Mouse (Mus musculus) hindbrain, postnatal 0 days (tissue): Measurements from ENCODE around the gene Sik3. TPM values are rescaled to one million over a fixed set of nuclear protein-coding genes. Genes with fewer than 3 reads are reported as not detected.
A peak's percentile ranks its signal among the peaks of the same experiment; 100 is the strongest.

Source experiments
- ATAC-seq: fragments of 200-750 bp; cut with Nextera tagmentation; 2 replicates; pipeline ENCODE4 v1.8.0; 2017; ENCODE audit warnings: mild to moderate bottlenecking, moderate TSS enrichment, moderate library complexity
- DNase-seq: peaks from one replicate; pipeline ENCODE4 v3.0.0-alpha.2; 2015; ENCODE audit warnings: low spot score
- H3K27ac ChIP-seq: fragments of 300-500 bp; sonication (generic); 2 replicates; pipeline ENCODE4 v1.5.1; 2014; ENCODE audit warnings: mild to moderate bottlenecking
- H3K27me3 ChIP-seq: fragments of 300-500 bp; sonication (generic); 2 replicates; pipeline ENCODE4 v1.6.1; 2014; ENCODE audit warnings: low read length, mixed read lengths; ENCODE audit not compliant: insufficient read depth
- H3K36me3 ChIP-seq: fragments of 300-500 bp; sonication (generic); 2 replicates; pipeline ENCODE4 v1.6.1; 2014; ENCODE audit warnings: low read length, mixed read lengths; ENCODE audit not compliant: insufficient read depth
- H3K4me1 ChIP-seq: fragments of 300-500 bp; sonication (generic); 2 replicates; pipeline ENCODE4 v1.6.1; 2014; ENCODE audit warnings: antibody characterized with exemption, low read length, mixed read lengths; ENCODE audit not compliant: insufficient read depth
- H3K4me2 ChIP-seq: fragments of 300-500 bp; sonication (generic); 2 replicates; pipeline ENCODE4 v1.6.1; 2014; ENCODE audit warnings: low read depth, mild to moderate bottlenecking, low read length, moderate library complexity, mixed read lengths
- H3K4me3 ChIP-seq: fragments of 300-500 bp; sonication (generic); 2 replicates; pipeline ENCODE4 v1.5.1; 2014; ENCODE audit warnings: low read length
- H3K9ac ChIP-seq: fragments of 300-500 bp; sonication (generic); replicated peaks from 2 replicates; pipeline ENCODE4 v1.6.1; 2014; ENCODE audit warnings: mild to moderate bottlenecking, low read length, moderate library complexity, mixed read lengths
- H3K9me3 ChIP-seq: fragments of 300-500 bp; sonication (generic); 2 replicates; pipeline ENCODE4 v1.6.1; 2016; ENCODE audit warnings: low read length, mixed read lengths
- CTCF ChIP-seq: IDR thresholded peaks from 2 replicates; pipeline ENCODE4 v1.5.1; 2016; ENCODE audit warnings: antibody characterized with exemption, control low read depth, low read depth
- WGBS: fragments of 180-500 bp; shearing (Covaris S2); extraction: QIAGEN DNeasy Blood & Tissue Kit; methylation state at CpG from one replicate; pipeline ENCODE4 v1.1.7; 2014; 5-methylcytosine and 5-hydroxymethylcytosine counted together
- polyA plus RNA-seq: library from polyadenylated mRNA; unstranded; fragments of >200 nt; fragmentation: Nextera tagmentation; extraction: Ambion mirVana; gene quantifications from 2 replicates; pipeline ENCODE4 v1.2.1, GENCODE M21; 2015
- total RNA-seq: library from RNA; depleted of rRNA; stranded (reverse); fragments of >200 nt; gene quantifications from 2 replicates; pipeline ENCODE4 v1.2.3, GENCODE M21; 2014

Gene Sik3
- total and polyA plus RNA-seq, 2 experiments from 2014 or later = 12.5 to 37.1 TPM

DNA sequence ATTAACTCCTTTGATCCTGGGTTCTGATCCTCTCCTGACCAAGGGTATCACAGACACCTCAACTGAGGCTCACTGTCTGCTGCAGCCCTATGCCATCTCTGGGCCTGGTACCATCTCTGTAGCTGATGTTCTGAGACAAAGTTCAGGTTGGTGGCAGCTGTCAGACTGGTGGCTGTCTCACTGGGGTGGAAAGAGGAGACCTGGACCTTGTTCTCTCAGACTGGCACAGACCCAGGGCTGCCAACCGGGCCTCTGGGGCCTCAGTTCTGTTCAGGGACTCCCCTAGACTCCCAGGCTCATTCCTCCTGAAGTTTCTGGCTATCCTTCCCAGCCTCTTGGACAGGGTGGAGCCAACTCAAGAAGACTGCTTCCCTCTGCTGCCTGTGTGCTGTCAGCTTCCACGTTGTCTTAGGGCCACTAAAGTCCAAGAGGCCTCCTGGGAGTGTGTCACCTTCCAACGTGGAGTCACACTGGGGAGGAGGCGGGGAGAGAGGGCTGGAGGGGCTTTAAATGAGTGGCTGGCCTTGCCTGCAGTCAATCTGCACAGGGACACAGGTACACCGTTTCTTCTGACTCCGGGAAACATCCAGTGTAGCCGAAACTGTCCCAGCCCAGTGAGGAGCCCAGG, 228.0 kb downstream of the Sik3 start, which contains the start of gene Apoa4:
TSS of gene Apoa4 (plus strand) at position 171 of the 628 bp plus-strand sequence.
- no peak within 1 kb of the TSS for H3K4me3 ChIP-seq
- H3K36me3 ChIP-seq = no peaks in the 10 kb centered on the region
- no peaks in the 10 kb centered on the region for H3K9me3 ChIP-seq
- WGBS = 65% methylated on average over 7 of the region's 7 CpGs
- H3K9ac ChIP-seq = no peak within 1 kb of the TSS
- DNase-seq = no peak
- no peaks in the 10 kb centered on the region for H3K4me1 ChIP-seq
- TF ChIP-seq CTCF = no peak
- H3K4me2 ChIP-seq = no peak within 1 kb of the TSS
- H3K27me3 ChIP-seq = no peaks in the 10 kb centered on the region
- H3K27ac ChIP-seq = no peak within 1 kb of the TSS
- no peak for ATAC-seq

DNA sequence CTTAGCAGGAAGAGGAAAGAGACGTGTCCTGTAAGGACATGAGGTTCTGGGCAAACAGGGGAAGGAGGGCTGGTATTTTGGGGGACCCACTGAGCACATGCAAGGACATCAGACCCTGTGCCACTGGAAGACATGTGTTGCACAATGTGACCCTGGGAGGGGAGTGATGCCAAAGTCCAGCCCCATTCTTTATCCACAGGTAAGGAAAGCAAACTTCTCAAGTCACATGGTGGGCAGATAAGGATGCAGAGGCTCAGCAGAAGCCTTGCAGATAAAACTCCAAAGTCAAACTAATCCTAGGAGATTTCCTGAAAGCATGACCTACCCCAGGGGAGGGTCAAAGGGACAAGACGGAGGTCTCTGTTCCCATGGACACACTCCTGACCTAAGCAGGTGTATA, 229.2 kb downstream of the Sik3 start:
- no peaks in the 10 kb centered on the region for H3K27me3 ChIP-seq
- H3K36me3 ChIP-seq = no peaks in the 10 kb centered on the region
- 73% methylated on average over 2 of the region's 2 CpGs for WGBS
- no peak for TF ChIP-seq CTCF
- H3K4me3 ChIP-seq = no peak overlapping the region
- DNase-seq (no peak), ATAC-seq (no peak)
- H3K4me1 ChIP-seq = no peaks in the 10 kb centered on the region
- no peak overlapping the region for H3K9ac ChIP-seq
- H3K27ac ChIP-seq = no peak overlapping the region
- H3K4me2 ChIP-seq = no peak overlapping the region
- H3K9me3 ChIP-seq = no peaks in the 10 kb centered on the region

DNA sequence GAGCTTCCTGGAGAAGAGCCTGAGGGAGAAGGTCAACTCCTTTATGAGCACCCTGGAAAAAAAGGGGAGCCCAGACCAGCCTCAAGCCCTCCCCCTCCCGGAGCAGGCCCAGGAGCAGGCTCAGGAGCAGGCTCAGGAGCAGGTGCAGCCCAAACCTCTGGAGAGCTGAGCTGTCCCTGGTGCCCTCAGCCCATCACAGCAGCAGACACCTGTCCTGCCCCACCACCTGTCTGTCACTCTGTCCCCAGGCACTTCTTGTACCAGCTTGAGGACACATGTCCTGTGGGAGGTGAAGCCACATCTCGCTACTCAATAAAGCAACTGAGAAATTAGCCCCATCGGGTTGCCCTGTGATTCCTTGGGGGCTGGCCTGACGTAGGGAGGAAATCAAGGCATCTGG, 230.5 kb downstream of the Sik3 start:
- Histone ChIP-seq H3K27me3 (no peaks in the 10 kb centered on the region), H3K4me3 (no peak overlapping the region), H3K27ac (no peak overlapping the region), H3K36me3 (no peaks in the 10 kb centered on the region), H3K4me2 (no peak overlapping the region), H3K4me1 (no peaks in the 10 kb centered on the region), H3K9me3 (no peaks in the 10 kb centered on the region), H3K9ac (no peak overlapping the region)
- 61% methylated on average over 4 of the region's 4 CpGs for WGBS
- no peak for ATAC-seq
- DNase-seq = no peak
- no peak for TF ChIP-seq CTCF

- no peak overlapping the region for H3K4me2 ChIP-seq
- H3K9ac ChIP-seq = no peak overlapping the region
- WGBS = 50% methylated on average over 8 of the region's 8 CpGs
- no peaks in the 10 kb centered on the region for H3K4me1 ChIP-seq
- no peak overlapping the region for H3K27ac ChIP-seq
- ATAC-seq = no peak
- H3K4me3 ChIP-seq = no peak overlapping the region
- H3K36me3 ChIP-seq = no peaks in the 10 kb centered on the region
- TF ChIP-seq CTCF = no peak
- DNase-seq = no peak
- H3K27me3 ChIP-seq = no peaks in the 10 kb centered on the region
- no peaks in the 10 kb centered on the region for H3K9me3 ChIP-seq
Measured at GRCm38 (mm10) chr9:46243584-46243983, 231.0 kb downstream of the Sik3 start.

GRCm38 (mm10) chr9:46246752-46247324, 234.2 kb downstream of the Sik3 start:
- 21% methylated on average over 11 of the region's 11 CpGs for WGBS
- Histone ChIP-seq H3K4me2 (no peak overlapping the region), H3K9ac (no peak overlapping the region), H3K4me1 (no peaks in the 10 kb centered on the region), H3K27me3 (no peaks in the 10 kb centered on the region), H3K9me3 (no peaks in the 10 kb centered on the region), H3K36me3 (no peaks in the 10 kb centered on the region), H3K4me3 (no peak overlapping the region), H3K27ac (no peak overlapping the region)
- DNase-seq = peak; percentile 95
- peak; percentile 88 for TF ChIP-seq CTCF
- peak; percentile 86 for ATAC-seq

DNA sequence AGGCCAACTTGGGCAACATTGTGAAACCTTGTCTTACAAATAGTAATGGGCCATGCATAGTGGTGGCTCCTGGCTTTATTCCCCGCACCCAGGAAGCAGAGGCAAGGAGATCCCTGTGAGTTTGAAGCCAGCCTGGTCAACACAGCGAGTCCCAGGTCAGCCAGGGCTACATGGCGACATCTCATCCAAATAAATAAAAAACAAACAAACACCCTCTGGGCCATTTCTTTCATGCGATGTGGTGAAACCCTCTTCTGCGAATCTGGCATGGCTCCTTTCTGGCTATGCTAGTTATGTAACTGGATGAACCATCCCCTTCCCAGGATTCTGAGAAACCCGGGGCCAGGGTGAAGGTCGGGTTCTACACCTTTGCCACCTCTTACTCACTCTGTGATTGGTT, 243.6 kb downstream of the Sik3 start:
- Histone ChIP-seq H3K27me3 (no peaks in the 10 kb centered on the region), H3K4me1 (no peaks in the 10 kb centered on the region), H3K9ac (no peak overlapping the region), H3K9me3 (no peaks in the 10 kb centered on the region), H3K4me2 (no peak overlapping the region), H3K4me3 (no peak overlapping the region), H3K36me3 (no peaks in the 10 kb centered on the region), H3K27ac (no peak overlapping the region)
- TF ChIP-seq CTCF = no peak
- ATAC-seq = no peak
- DNase-seq = no peak
- 93% methylated on average over 7 of the region's 7 CpGs for WGBS

- Histone ChIP-seq H3K27ac (no peak overlapping the region), H3K4me3 (no peak overlapping the region), H3K9me3 (no peaks in the 10 kb centered on the region), H3K9ac (no peak overlapping the region), H3K27me3 (no peaks in the 10 kb centered on the region), H3K4me2 (no peak overlapping the region), H3K4me1 (no peaks in the 10 kb centered on the region), H3K36me3 (no peaks in the 10 kb centered on the region)
- no peak for TF ChIP-seq CTCF
- DNase-seq (no peak), ATAC-seq (no peak)
- WGBS = 80% methylated on average over 10 of the region's 10 CpGs
Measured at GRCm38 (mm10) chr9:46256658-46257385, 244.2 kb downstream of the Sik3 start.
